Mouse (Mus musculus) telencephalon, adult 2 months (tissue): Measurements from ENCODE around the gene Gm28047.

Experiments used
- DNase-seq: peaks from one replicate; pipeline ENCODE4 v3.0.0-alpha.2; 2011; ENCODE audit warnings: low read depth, low spot score

The Gm28047 gene

GRCm38 (mm10) chr15:102547478-102547877, 77.4 kb downstream of the Gm28047 start:
- no peak for DNase-seq

DNA sequence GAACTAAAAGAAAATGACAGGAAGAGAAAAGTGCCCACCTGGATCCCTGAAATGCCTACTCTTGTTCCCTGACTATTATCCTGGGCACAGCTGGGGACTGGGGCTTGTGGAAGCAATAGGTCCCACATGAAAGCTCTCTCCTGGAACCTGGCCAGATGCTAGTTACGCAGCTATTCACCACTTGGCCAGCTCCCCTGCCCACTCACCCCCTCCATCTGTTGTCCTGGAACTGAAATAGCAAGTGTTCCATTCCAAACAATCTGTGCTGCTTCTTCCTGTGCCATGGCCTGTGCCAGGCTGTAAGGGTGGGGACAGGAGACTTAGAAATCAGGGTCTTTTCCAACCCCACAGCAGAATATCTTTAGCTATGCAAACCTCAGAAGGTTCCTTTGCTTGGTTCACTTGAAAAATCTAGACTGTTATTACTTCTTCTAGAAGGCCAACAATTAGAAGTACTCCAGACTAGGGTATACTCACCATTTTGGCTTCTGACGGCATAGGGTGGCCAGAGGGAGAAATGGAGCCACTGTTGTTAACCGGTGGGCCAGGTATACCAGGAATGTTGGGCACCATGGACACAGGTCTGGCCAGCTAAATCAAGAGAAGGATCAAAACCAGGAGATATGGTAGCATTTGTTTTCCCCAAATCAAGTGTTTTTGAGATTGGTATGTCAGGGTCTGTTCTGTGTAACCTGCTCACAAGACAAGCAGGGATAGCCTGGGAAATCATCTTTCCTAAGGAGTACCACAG, 78.0 kb downstream of the Gm28047 start:
- DNase-seq = peak; percentile 91

DNA sequence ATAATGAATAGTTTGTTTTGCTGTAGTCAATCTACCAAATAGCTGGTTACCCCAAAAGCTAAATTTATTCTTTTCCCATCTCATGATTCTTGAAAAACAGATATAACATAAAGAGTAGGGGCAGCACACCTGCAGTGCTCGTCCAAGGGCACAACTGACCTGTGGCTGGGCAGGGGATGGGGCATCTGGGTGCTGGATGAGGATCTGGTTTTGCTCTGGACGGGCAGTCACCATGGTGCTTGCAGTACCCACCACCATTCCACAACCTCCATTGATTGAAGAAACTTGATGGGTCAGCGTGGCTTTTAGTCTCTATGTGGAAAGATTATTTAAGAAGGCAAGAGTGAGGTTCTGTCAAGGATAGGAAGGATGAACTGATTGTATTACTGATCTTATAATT, 78.6 kb downstream of the Gm28047 start:
- no peak for DNase-seq

- DNase-seq = no peak
Measured at GRCm38 (mm10) chr15:102544801-102545200, 80.1 kb downstream of the Gm28047 start.

GRCm38 (mm10) chr15:102533926-102534325, 90.9 kb downstream of the Gm28047 start:
- no peak for DNase-seq

GRCm38 (mm10) chr15:102532106-102532900, 92.6 kb downstream of the Gm28047 start:
- DNase-seq = no peak

- no peak for DNase-seq
Measured at GRCm38 (mm10) chr15:102531586-102531985, 93.3 kb downstream of the Gm28047 start.

DNA sequence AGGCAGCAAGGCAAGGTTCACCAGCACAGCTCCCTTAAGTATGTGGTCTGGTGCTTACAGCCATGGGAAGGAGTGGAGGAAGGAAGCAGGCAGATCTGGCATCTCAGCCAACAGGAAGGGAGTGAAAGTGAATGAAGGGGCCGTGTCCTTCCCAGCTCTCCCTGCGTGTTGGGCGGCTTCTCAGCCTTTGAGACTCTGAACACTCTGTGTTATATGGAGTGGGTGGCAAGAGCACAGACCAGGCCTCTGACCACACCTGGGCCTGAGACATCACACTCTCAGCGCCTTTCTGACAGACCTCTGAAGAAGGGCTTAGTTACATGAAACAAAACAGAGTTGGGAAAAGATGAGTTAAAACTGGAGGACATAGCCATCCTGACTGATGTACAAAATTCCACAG, 94.3 kb downstream of the Gm28047 start:
- DNase-seq = no peak

GRCm38 (mm10) chr15:102528396-102528795, 96.5 kb downstream of the Gm28047 start:
- DNase-seq = no peak

DNA sequence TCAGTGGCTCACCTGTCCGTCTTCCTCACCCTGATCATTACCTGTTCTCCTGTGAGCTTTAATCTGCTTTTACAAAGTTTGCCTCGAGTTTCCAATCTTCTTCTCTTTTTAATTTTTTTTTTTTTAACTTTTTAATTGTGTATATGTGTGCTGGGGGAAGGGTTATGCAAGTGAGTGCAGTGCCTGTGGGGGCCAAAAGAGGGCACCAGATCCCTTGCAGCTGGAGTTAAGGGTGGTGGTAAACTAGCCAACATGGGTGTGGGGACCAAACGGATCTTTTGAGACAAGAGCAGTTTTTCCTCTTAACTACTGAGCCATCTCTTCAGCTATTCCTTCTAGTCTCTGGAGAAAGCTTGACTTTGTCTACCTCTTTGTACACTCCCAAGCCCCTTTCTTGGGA, 96.9 kb downstream of the Gm28047 start:
- no peak for DNase-seq

- no peak for DNase-seq
Measured at GRCm38 (mm10) chr15:102526111-102527002, 98.5 kb downstream of the Gm28047 start.

GRCm38 (mm10) chr15:102524892-102525485, 99.9 kb downstream of the Gm28047 start, which contains the start of gene Npff:
Npff (minus strand) TSS chr15:102524942.
- DNase-seq = no peak

- no peak for DNase-seq
Measured at GRCm38 (mm10) chr15:102521480-102521879, 103.4 kb downstream of the Gm28047 start.

DNA sequence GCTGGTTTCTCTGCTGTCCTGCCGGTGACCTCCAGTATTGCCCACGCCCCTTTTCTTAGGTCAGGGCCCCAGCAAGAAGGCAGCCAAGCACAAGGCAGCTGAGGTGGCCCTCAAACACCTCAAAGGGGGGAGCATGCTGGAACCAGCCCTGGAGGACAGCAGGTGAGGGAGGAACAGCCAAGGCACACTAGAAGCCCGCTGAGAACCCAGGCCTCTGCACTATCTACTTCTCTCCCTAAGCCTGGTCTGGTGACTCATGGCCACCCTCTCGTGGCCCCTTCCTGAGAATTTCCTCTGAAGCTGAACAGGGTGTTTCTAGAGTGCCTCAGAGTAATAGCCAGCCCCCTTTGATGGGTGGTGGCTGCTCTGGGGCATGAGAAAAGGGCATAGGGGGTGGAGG, 104.5 kb downstream of the Gm28047 start:
- DNase-seq = no peak

DNA sequence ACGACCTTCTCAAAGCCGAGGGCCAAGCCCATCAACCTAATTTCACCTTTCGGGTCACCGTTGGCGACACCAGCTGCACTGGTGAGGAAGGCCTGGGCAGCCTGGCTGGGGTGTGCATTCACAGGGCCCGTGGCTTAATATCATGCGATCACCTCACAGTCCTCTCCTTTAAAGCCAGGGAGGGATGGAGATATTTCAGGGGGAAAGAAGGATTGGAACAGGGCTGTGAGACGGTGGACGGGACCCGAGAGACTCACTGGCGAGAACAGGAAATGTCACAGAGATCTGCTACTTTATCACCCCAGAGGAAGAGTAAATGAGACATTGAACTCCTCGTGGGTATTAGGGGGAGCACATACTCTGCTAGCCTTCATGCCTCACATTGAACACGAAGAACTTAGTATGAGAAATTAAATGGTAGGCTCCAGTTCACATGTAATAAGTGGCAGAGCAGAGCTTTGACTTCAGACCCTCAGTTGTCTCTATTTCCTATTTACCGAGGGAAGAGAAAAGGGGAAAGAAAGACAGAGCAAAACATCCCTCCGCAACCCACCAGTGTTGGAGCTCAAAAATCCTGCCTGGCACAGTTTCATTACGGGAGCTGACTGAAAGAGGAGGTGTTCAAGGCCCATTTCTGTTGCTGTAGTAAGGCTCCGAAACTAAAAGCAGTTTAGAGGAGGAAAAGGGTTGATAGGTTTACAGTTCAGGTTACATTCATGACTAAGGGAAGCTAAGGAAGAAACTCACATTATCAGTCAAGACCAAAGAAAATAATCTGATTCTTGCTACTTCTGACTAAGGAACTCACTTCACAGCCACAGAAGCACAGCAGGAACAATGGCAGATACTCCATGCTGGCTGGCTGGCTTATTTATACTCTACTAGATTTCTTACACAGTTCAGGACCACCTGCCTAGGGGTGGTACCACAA, 105.4 kb downstream of the Gm28047 start:
- no peak for DNase-seq

DNA sequence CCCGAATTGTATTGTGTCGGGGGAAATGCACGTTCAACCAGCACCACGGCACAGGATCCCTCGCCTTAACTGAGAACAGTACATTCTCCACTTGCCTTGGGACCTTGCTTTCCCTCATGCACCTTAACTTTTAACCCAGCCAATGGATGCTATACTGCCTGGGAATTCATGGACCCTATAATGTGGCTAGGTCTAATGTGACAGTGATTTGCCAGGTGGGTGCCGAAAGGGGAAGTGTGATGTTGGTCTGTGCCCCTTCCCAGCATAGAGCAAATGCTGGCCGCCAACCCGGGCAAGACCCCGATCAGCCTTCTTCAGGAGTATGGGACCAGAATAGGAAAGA, 106.0 kb downstream of the Gm28047 start:
- no peak for DNase-seq

- DNase-seq = peak; percentile 100
Measured at GRCm38 (mm10) chr15:102517976-102518858, 106.7 kb downstream of the Gm28047 start, which contains the start of gene Tarbp2. Tarbp2 (plus strand) TSS chr15:102518192.

DNA sequence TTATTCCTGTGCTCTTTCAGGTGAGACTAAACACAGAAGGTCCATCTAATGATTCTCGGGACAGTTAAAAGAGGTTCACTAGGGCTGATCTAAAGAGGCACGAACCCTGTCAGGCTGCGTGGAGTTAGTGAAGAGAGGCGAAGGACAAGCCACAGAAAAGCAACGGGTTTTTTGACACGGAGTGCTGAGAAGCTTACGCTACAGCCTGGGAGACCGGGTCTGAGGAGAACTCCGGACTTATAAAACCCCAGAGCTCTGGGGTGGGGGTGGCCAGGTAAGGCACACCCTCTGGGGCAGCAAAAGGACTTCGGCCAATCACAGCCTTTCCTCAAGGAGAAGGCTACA, 107.3 kb downstream of the Gm28047 start:
- no peak for DNase-seq

DNA sequence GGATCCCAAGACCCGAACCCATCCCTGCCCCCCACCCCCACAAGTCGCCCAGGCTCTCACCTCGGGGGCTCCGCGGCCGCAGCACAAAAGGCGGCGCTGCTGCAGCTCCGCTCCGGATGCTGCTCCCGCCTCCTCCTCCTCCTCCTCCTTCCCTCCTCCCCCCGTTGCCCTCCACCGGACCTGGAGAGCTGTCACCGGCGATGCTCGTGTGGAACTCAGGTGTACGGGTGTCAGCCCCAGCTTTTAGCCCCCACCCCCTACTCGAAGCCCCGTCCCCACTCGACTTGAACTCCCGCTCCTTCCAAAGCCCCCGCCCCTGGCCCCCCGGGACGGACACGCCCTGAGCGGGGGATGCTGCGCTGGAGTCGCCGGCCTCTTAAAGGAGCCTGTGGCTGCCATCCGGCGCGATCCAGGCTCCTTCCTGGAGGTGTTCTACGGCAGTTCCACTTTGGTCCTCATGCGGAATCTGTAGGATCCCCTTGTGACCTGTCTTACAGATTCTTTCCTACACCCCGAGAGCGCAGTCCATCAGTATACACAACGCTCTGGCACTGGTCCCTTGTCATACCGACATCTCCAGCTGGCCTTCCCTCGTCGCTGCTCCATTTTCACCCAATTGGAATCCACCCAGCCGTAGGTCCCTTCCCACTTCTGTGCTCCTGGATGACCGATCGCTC, 108.0 kb downstream of the Gm28047 start, which contains the start of gene Map3k12:
Gene Map3k12 (minus strand): TSS at position 337 of the 677 bp plus-strand sequence.
- DNase-seq = peak; percentile 77
